Mouse (Mus musculus): ENCODE data around the gene Kcnn4.
A peak's percentile ranks its signal among the peaks of the same experiment; 100 is the strongest.
"Not testable (repeated sequence)": the region's sequence is repeated elsewhere in the genome, so short reads cannot be mapped to it uniquely, and the experiment has no call there.

Gene Kcnn4

DNA sequence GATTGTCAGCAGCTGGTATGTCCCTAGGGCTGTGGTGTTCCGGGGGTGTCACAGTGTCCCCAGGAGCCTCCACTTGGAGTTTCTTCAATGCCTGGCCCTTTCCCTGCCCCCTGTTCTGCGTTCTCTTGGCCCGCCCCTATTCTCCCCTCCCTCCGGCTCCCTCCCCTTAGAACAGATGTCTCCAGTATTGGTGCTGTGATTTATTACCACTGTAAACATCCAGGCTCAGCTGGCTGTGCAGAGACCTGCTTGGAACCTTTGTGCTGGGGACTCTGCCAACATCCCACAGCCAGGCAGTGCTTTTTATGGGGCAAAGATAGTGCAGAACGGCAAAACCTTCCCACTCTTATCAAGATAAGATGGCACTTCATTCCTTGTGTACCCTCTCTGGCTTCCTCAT is 21.0 kb downstream of the Kcnn4 start:
- DNase-seq (ENCODE audit: low read depth, low spot score) = peak; percentile 83

DNA sequence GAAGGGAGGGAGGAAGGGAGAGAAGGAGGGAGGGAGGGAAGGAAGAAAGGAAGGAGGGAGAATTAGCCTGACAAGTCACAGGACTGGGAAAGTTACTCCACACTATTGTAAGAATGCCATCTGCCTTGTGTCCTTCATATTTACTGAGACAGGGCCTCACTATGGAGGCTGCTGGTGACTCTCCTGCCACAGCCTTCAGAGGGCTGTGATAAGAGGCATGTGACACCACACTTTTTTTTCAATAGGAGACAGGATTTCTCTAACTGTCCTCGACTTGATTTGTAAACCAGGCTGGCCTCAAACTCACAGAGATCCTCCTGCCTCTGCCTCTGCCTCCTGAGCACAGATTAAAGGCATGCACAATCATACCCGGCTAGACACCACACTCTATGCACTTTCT is 21.6 kb downstream of the Kcnn4 start:
- no peak for DNase-seq (ENCODE audit: low read depth, low spot score)

DNA sequence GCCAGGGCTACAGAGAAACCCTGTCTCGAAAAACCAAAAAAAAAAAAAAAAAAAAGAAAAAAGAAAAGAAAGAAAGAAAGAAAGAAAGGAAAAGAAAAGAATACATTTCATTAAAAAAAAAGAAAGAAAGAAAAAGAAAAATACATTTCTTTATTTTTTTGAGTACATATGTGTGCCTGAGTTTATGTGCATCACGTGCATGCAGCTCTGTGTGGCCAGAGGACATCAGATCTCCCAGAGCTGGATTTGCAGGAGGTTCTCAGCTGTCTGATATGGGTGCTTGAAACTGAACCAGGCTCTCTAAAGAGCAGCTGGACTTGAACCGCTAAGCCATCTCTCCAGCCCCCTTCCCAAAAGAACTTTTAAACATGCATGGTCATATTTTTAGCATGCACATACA is 24.0 kb downstream of the Kcnn4 start:
- DNase-seq (ENCODE audit: low read depth, low spot score) = no peak

DNA sequence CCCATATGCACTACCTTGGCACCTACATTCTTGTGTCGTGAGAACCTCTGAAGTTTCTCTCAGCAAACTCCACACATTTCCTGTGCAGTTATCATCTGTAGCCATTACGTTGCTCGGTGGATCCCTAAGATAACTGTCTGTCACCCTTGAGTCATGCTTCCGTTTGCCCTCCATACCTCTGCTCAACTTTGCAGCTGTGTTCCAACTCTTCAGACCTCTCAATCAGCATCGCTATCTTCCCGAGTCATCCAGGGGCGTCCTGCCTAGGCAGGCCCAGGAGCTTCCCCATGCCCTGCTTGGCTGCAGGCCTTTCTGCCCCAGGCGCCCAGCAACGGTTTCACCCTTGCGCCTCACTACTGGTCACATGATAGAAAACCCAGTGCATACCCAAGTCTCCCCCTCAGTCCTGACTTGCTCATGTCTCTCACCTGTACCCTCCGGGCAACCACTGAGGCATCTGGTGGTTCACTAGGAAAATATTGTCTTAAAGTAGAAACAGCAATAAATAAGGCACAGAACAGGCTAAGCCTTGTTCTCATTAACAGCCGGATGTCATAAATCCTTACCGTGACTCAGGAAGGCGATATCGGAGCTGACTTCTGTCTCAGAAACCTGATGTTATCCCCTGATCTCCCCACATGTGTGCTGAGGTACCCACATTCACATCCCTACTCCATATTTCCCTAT is 24.6 kb downstream of the Kcnn4 start:
- DNase-seq (ENCODE audit: low read depth, low spot score) = peak; percentile 79

- DNase-seq (ENCODE audit: low read depth, low spot score) = no peak
Measured at GRCm38 (mm10) chr7:24396832-24397231, 26.8 kb downstream of the Kcnn4 start.

DNA sequence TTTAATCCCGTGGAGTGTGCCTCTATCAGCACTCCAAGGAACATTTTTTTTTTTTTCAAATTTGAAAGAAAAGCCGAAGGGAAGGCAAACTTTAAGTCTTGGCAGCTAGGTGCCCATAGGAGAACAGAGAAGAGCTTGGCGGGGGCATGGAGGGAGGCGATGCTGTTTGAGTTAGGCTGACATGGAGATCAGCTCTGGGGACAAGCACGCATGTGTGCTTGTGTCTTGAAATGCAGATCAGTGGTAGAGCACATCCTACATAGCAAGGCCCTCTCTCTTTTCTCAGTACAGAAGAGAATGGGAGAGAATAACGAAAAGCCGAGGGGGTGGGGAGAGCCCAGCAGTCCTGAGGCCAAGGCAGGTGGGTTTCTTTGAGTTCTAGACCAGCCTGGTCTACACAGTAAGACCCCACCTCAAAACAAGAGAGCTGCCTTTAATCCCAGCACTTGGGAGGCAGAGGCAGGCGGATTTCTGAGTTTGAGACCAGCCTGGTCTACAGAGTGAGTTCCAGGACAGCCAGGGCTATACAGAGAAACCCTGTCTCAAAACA is 28.4 kb downstream of the Kcnn4 start:
- DNase-seq (ENCODE audit: low read depth, low spot score) = no peak

DNA sequence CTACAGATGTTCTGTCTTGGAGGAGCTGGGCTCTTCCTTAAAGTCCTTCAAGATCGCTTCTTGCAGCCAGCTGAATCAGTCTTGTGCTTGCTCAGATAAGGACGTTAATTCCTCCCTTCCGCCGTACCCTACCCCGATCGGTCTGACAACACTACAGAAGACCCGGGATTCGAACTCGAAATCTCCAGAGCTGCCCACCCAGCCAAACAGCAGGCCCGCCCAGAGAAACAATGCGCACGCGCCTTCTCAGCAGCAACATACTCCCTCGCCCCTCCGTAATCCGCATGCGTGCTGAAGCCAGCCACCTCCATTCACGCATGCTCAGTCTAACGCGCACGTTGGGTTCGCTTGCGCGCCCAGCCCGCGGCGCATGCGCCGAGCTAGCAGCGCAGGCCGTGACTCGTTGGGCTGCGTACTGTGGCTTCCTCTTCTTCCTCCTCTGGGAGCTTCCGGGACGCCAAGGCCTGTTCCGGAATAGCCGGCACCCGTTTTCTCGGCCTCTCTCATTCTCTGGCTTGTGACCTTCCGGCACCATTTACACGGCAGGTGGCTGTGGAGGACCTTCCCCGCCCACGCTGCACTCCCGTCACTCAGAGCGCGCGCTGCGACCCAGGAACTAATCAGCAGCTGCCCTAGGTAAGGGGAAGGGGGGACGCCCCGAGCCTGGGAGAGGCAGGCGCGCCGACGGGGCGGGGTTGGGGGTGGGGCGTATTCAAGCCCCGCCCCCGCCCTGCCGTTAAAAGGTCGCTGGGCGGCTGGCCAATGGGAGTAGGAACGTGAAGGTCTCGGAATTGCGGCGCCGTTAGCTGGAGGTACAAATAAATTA is 29.4 kb downstream of the Kcnn4 start, which contains the start of gene Smg9:
Gene Smg9, plus strand, starts transcription at position 364 of the 826 bp plus-strand sequence.
- peak; percentile 99 for DNase-seq (ENCODE audit: low read depth, low spot score)

- DNase-seq (ENCODE audit: low read depth, low spot score) = no peak
Measured at GRCm38 (mm10) chr7:24400082-24400452, 30.0 kb downstream of the Kcnn4 start.

GRCm38 (mm10) chr7:24400489-24400888 is 30.4 kb downstream of the Kcnn4 start:
- not testable (repeated sequence) for DNase-seq (ENCODE audit: low read depth, low spot score)

DNA sequence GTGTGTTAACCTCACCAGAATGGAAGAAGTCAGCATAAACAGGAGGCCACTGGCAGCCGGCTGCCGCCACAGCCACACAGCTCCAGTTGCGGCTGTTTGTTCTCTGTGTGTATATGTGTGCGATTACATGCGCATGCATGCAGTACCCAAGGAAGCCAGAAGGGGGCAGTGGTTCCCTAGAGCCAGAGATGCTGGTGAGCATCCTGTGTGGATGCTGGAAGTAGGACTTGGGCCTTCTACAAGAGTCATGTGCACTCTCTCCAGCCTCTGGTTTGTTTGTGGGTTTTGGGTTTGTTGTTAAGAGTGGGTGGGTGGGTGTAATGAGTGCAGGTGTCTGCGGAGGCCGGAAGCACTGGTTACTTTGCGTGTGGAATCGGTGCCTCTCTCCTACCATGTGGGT is 32.8 kb downstream of the Kcnn4 start:
- DNase-seq (ENCODE audit: low read depth, low spot score) = no peak

DNA sequence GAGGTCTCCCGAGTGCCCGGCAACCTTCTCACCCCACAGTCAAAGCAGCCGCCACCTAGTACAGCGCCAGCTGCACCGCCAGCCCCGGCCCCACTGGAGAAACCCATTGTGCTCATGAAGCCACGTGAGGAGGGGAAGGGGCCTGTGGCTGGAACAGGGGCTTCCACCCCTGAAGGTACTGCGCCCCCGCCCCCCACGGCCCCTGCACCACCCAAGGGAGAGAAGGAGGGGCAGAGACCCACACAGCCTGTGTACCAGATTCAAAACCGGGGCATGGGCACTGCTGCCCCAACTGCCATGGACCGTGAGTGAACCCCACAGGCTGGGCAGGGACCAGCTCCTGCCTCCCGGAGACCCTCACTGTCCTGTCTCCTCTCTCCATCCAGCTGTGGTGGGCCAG is 35.6 kb downstream of the Kcnn4 start:
- no peak for DNase-seq (ENCODE audit: low read depth, low spot score)

DNA sequence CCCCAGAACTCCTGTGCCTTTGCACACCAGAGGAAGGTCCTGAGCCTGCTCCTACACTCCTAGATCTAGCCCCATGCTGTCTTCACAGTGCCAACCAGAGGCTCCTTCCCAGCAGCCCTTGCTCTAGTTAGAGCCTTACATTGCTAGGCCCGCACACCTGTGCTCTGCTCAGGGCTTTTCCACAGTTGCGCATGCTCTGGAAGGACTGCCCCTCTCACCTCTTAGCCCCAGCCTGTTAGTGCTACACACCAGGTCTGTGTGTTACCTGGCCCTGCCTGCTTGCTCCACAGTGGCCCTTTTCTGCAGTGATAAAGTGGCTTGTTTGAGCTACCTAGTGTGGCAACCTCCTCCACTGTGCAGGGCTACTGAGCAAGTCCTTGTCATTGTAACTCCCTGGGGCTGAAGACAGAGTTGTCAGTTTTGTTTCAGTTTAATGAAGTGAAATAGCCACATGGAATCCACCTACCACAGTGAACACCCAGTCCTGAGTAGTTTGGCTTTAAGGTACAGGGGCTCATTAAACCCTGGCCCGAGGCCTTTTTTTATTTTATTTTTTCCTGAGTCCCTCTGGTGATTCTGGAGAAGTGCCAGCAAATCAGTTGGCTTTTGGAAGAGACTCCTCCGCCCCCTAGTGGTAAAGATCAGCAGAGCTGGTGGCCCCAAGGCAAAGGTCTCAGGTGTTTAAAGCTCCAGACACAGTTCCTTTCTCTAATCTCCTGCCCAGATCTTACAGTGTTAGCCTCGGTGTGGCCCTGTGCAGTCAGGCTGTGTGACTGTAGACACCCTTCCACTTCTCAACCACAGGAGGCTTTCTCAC is 36.7 kb downstream of the Kcnn4 start:
- peak; percentile 87 for DNase-seq (ENCODE audit: low read depth, low spot score)

DNA sequence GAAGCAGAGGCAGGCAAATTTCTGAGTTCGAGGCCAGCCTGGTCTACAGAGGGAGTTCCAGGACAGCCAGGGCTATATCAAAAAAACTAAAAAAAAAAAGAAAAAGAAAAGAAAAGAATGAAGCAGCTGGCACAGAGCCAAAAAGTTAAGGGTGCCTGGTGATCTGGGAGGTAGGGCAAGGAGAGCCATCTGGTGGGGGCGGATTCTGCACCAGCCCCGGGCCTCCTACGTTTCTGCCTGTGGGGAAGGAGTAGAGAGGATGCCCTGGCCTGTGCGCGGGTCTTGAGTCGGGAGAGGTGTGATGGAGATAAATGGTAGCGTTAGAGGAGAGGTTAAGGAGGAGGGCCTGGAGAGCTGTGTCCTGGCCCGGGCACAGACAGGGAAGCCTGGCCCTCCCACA is 38.1 kb downstream of the Kcnn4 start:
- no peak for DNase-seq (ENCODE audit: low read depth, low spot score)

GRCm38 (mm10) chr7:24410123-24410522 is 40.1 kb downstream of the Kcnn4 start:
- DNase-seq (ENCODE audit: low read depth, low spot score) = no peak

- no peak for DNase-seq (ENCODE audit: low read depth, low spot score)
Measured at GRCm38 (mm10) chr7:24410831-24411230, 40.8 kb downstream of the Kcnn4 start.

- DNase-seq (ENCODE audit: low read depth, low spot score) = no peak
Measured at GRCm38 (mm10) chr7:24413630-24414029, 43.6 kb downstream of the Kcnn4 start.

DNA sequence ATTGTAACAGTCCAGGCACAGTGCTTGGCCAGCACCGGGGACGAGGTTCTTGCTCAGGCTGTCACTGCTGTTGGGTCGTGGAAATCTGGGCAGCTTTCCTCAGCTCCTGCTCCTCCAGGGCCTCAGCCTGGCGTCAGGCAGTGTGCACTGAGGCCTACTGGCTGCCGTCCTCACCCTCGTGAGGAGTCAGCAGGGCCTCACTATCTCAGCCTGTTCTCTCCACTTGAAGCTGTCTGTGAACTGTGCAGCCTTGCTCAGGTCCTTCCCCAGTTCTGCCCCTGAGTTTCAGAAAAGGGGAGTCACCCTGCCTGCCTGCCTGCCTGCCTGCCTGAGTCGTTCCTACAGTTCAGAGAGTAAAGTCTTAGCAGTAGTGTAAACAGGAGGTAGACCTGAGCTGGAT is 45.2 kb downstream of the Kcnn4 start:
- DNase-seq (ENCODE audit: low read depth, low spot score) = no peak

DNA sequence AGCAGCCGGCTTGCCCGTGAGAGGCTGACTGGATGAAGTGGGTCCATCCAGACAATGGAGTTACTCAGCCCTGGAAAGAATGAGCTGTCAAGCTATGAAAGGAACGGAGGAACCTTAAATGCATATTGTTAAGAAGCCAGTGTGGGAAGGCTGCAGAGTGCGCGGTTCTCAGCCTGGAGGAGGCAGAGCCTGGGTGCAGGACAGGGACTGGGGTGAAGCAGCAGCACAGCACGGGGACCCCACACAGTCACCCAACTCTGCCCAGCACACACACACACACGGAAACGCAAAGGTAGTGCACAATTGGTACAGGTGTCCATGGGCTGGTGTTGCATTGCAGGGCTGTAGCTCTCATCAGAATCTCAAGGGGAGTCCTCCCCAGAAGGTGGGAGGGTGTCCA is 49.5 kb downstream of the Kcnn4 start:
- DNase-seq (ENCODE audit: low read depth, low spot score) = no peak

DNA sequence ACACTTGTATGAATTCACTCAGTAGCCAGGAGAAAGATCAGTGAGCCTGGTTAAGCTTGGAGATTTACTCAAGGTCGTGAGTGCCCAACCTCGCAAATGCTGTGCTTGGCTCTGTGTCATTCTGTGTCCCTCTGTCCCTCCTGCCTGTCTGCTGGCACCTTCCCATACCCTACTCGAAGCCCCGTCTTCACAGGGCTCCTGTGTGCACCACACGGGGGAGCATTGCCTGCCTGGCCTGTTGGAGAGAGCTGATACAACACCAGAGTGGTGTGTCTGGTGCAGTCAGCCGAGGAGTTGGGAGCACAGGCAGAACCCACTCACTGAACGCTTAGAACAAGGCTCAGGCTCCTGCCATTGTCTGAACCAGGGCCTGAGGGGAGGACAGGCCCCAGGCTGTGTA is 51.6 kb downstream of the Kcnn4 start:
- DNase-seq (ENCODE audit: low read depth, low spot score) = no peak

- no peak for DNase-seq (ENCODE audit: low read depth, low spot score)
Measured at GRCm38 (mm10) chr7:24422251-24422650, 52.2 kb downstream of the Kcnn4 start.

DNA sequence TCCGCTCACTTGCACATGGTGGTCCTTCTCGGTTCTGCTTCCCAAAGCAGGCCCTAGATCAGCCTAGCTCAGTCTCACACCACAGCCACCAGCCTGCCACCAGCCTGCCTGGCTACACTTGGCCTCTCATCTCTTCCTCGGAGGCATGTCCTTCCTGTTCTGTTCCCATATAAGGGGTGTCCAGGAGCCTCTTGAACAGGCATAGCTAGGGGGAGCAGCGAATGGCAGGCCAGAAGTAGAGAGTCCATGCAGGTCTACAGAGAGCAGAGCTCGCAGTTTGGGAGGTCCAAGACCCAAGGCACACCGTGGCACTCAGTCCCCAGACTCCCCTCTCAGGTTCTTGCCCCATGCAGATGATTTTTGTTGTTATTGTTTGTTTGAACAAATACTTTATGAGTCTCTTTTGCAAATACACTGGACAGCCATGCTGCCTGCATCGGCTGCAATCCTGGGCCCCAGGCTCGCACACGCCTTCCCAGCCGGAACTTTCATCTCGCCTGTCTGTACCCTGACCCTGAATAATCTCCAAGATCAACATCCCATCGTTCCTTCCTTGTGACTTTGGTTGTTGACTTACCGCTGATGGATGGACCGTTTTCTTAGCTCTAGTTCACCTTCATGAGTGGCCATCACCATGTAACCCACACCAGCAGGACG is 53.2 kb downstream of the Kcnn4 start:
- no peak for DNase-seq (ENCODE audit: low read depth, low spot score)

Measured in forelimb bud, embryonic 11.5 days (tissue).